Mouse (Mus musculus) cerebellum, adult 9-11 months (tissue): ENCODE data around the gene BC024063.
"Not testable (repeated sequence)": the region's sequence is repeated elsewhere in the genome, so short reads cannot be mapped to it uniquely, and the experiment has no call there.

Experiments
- DNase-seq: peaks from one replicate; pipeline ENCODE4 v3.0.0; 2022

Gene BC024063

GRCm38 (mm10) chr10:82082728-82083621 lies at the start of gene BC024063:
Gene BC024063 (plus strand): TSS chr10:82083353.
- DNase-seq: peak; percentile 84

- DNase-seq: no peak
These were observed 41.0 kb upstream of the BC024063 start for GRCm38 (mm10) chr10:82042191-82042590.

- no peak for DNase-seq
These were observed 36.5 kb upstream of the BC024063 start for GRCm38 (mm10) chr10:82046603-82047002.

GRCm38 (mm10) chr10:82047597-82048459 lies 35.3 kb upstream of the BC024063 start, which contains the start of gene Zfp873:
Gene Zfp873 (plus strand): TSS chr10:82048123.
- peak; percentile 95 for DNase-seq

GRCm38 (mm10) chr10:82048460-82048804 lies 34.7 kb upstream of the BC024063 start:
- not testable (repeated sequence) for DNase-seq

GRCm38 (mm10) chr10:82083622-82083971 lies 444 bp downstream of the BC024063 start:
- not testable (repeated sequence) for DNase-seq

GRCm38 (mm10) chr10:82117206-82117605 lies 34.1 kb downstream of the BC024063 start:
- no peak for DNase-seq

- peak; percentile 93 for DNase-seq
These were observed 44.8 kb downstream of the BC024063 start, which contains the start of gene AU041133 for GRCm38 (mm10) chr10:82127850-82128401. Gene AU041133 (plus strand): TSS chr10:82128013.

- no peak for DNase-seq
These were observed 62.1 kb downstream of the BC024063 start for GRCm38 (mm10) chr10:82145282-82145681.

- no peak for DNase-seq
These were observed 64.4 kb downstream of the BC024063 start for GRCm38 (mm10) chr10:82147571-82147970.
